Mouse (Mus musculus): ENCODE measurements at regions not wholly inside any gene's neighbourhood (a gene's known extent, or its start where the extent isn't known, plus 50 kb on each side); places are given as distances from the start of the nearest gene placed in this dataset.

DNA sequence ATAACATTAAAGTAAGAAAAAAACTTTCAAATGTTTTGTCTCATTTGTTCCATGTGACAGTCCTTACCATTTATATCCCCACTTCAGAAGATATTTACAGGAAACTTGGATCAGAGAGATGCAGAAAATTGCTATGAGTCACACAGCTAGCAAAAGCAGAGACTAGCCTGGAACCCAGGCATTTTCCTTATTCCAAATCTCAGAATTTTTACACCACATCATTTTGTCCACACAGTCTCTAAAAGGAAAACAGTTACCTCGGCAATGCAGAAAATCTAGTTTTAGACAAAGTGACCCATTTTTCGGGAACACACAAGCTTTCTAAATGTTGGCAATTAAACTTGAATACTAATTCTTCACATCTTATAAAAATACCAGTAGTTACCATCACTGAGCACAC is 329.3 kb downstream of the Elavl2 start:
- no peak for TF ChIP-seq POLR2A (IDR thresholded peaks at IDR 0.05; ENCODE audit: borderline replicate concordance, extremely low read depth, low read depth, low read length)
- no peak for TF ChIP-seq CTCF (IDR thresholded peaks at IDR 0.05; ENCODE audit: insufficient read depth, low read length)
